9 mouse cellular contexts compared by ENCODE assay signal in the genomic region with DNA sequence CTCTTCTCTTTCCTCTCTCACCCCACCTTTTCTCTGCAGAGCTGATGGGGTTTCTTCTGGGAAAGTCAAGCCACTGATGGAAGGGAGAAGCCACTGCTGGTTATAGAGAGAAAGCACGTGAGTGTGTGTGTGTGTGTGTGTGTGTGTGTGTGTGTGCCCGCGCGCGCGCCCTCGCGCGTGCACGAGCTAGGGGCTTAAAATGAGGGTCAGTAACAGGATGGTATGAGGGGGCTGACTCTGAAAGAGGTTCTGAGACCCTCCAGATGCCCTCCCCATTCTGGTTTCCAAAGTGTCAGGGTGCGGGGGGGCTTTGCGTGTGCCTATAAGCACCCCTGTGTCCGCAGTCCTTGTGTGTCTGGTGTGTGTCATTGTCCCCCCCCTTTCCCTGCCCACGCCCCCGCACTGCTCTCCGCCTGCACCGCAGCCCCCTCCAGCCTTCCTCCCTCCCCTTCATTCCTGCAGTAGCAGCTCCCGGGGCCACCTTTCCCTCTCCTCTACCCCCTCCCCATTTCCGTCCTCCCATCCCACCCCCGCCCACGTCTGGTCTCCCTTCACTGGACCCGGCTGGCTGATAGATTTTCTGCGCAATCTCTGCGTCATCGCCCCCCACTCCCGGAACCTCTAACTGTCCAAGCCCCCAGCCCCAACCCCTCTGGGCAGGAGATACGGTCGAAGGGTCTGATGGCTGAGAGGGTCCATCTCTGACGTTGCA. TPM values are rescaled to one million over a fixed set of nuclear protein-coding genes. Genes with fewer than 3 reads are reported as not detected.
DNase-seq lines count a peak whose midpoint lies in the region; ATAC-seq and TF ChIP-seq lines count a peak whose summit lies in the region.
"Had no signal": no experiment of that assay in that cellular context is flagged by ENCODE, and none has a peak within 500 bp of the region (broad histone marks: within the 10 kb centered on the region; RNA-seq: fewer than 3 reads in every experiment).

No protein-coding gene starts in this region.

- H3K4me1 ChIP-seq in liver, embryonic 11.5 days (replicated peaks; ENCODE audit: control insufficient read depth, insufficient read depth, low read length) = peaks cover 23% of the 10 kb centered on the region
- H3K4me1 ChIP-seq in liver, postnatal 0 days (ENCODE audit: insufficient read depth) = peaks cover 28% of the 10 kb centered on the region
- H3K4me1 ChIP-seq in embryonic facial prominence, embryonic 10.5 days = peaks cover 59% of the 10 kb centered on the region
- H3K4me1 ChIP-seq in hindbrain, embryonic 12.5 days = peaks cover 34% of the 10 kb centered on the region
- H3K4me1 ChIP-seq in neural tube, embryonic 12.5 days = peaks cover 36% of the 10 kb centered on the region
- peaks cover 40% of the 10 kb centered on the region for H3K4me1 ChIP-seq in thymus, adult 2 months (replicated peaks; ENCODE audit: control insufficient read depth, insufficient read depth, low read length)

- no peak for DNase-seq in liver, embryonic 11.5 days (ENCODE audit: low spot score)
- no peak for DNase-seq in liver, postnatal 0 days
- no peak for DNase-seq in embryonic facial prominence, embryonic 10.5 days (ENCODE audit: low spot score)
- DNase-seq in layer of hippocampus, postnatal 36 days = no peak
- no peak for DNase-seq in thymus, adult 2 months
- DNase-seq: heart, postnatal 10 days; lung, postnatal 4 days had no signal

- TF ChIP-seq CTCF in liver, postnatal 0 days (IDR thresholded peaks at IDR 0.05; ENCODE audit: low read depth) = no peak
- TF ChIP-seq CTCF in thymus, adult 2 months (IDR thresholded peaks at IDR 0.05; ENCODE audit: borderline replicate concordance, control insufficient read depth, extremely low read depth, insufficient read depth, low read length, poor library complexity) = no peak

- no peak for ATAC-seq in liver, embryonic 11.5 days (replicated peaks; ENCODE audit: low FRiP score)
- no peak for ATAC-seq in liver, postnatal 0 days
- ATAC-seq in hindbrain, embryonic 12.5 days (ENCODE audit: low FRiP score) = no peak
- no peak for ATAC-seq in neural tube, embryonic 12.5 days (ENCODE audit: low FRiP score, low read depth)

- WGBS in liver, embryonic 11.5 days = 5% methylated on average over 27 of the region's 29 CpGs
- 5% methylated on average over 27 of the region's 29 CpGs for WGBS in liver, postnatal 0 days (ENCODE audit: insufficient replicate concordance)
- 2% methylated on average over 28 of the region's 29 CpGs for WGBS in embryonic facial prominence, embryonic 10.5 days
- WGBS in hindbrain, embryonic 12.5 days = 3% methylated on average over 28 of the region's 29 CpGs
- WGBS in neural tube, embryonic 12.5 days = 4% methylated on average over 29 of the region's 29 CpGs
- 8% methylated on average over 29 of the region's 29 CpGs for WGBS in thymus, adult 2 months

- no peak for TF ChIP-seq EP300 in liver, postnatal 0 days (IDR thresholded peaks at IDR 0.05; ENCODE audit: low read depth)

- peak overlapping the region; percentile 5; the same call in 1 of the 2 replicates for H3K4me3 ChIP-seq in liver, embryonic 11.5 days (ENCODE audit: low read depth, low read length)
- H3K4me3 ChIP-seq in liver, postnatal 0 days (ENCODE audit: low read depth, low read length) = no peak overlapping the region
- H3K4me3 ChIP-seq in embryonic facial prominence, embryonic 10.5 days = peak overlapping the region; percentile 58; the same call in 1 of the 2 replicates
- peak overlapping the region; percentile 35; the same call in 1 of the 2 replicates for H3K4me3 ChIP-seq in hindbrain, embryonic 12.5 days
- H3K4me3 ChIP-seq in neural tube, embryonic 12.5 days = no peak overlapping the region; the same call in 1 of the 2 replicates
- H3K4me3 ChIP-seq in thymus, adult 2 months (ENCODE audit: control insufficient read depth, insufficient read depth, low read length) = no peak overlapping the region

- TF ChIP-seq POLR2A in thymus, adult 2 months (IDR thresholded peaks at IDR 0.05; ENCODE audit: control insufficient read depth, extremely low read depth, insufficient read depth, low read length, poor library complexity) = no peak

- no peaks in the 10 kb centered on the region for H3K9me3 ChIP-seq in liver, embryonic 11.5 days (ENCODE audit: control insufficient read depth, low read length)
- no peaks in the 10 kb centered on the region for H3K9me3 ChIP-seq in liver, postnatal 0 days (ENCODE audit: low read length)
- H3K9me3 ChIP-seq in embryonic facial prominence, embryonic 10.5 days = no peaks in the 10 kb centered on the region
- H3K9me3 ChIP-seq in hindbrain, embryonic 12.5 days (replicated peaks) = no peaks in the 10 kb centered on the region
- no peaks in the 10 kb centered on the region for H3K9me3 ChIP-seq in neural tube, embryonic 12.5 days

- H3K9ac ChIP-seq in liver, embryonic 11.5 days (ENCODE audit: low read depth, low read length) = no peak overlapping the region
- no peak overlapping the region for H3K9ac ChIP-seq in liver, postnatal 0 days (replicated peaks)
- H3K9ac ChIP-seq in hindbrain, embryonic 12.5 days = no peak overlapping the region
- H3K9ac ChIP-seq in neural tube, embryonic 12.5 days = 0 out of 2 replicates have a peak overlapping the region, but pooled peaks have one; percentile 6

- peaks cover 84% of the 10 kb centered on the region for H3K27me3 ChIP-seq in liver, embryonic 11.5 days (replicated peaks; ENCODE audit: control insufficient read depth, insufficient read depth, low read length)
- H3K27me3 ChIP-seq in liver, postnatal 0 days (ENCODE audit: insufficient read depth, low read length) = peaks cover 85% of the 10 kb centered on the region
- peaks cover 100% of the 10 kb centered on the region for H3K27me3 ChIP-seq in embryonic facial prominence, embryonic 10.5 days (replicated peaks; ENCODE audit: low read depth, poor library complexity, severe bottlenecking)
- H3K27me3 ChIP-seq in hindbrain, embryonic 12.5 days = peaks cover 84% of the 10 kb centered on the region
- peaks cover 83% of the 10 kb centered on the region for H3K27me3 ChIP-seq in neural tube, embryonic 12.5 days (replicated peaks)
- H3K27me3 ChIP-seq in thymus, adult 2 months (ENCODE audit: control insufficient read depth, insufficient read depth, low read length) = peaks cover 23% of the 10 kb centered on the region

- H3K27ac ChIP-seq in liver, embryonic 11.5 days (ENCODE audit: low read depth, low read length) = no peak overlapping the region
- H3K27ac ChIP-seq in liver, postnatal 0 days (ENCODE audit: low read depth) = no peak overlapping the region
- H3K27ac ChIP-seq in embryonic facial prominence, embryonic 10.5 days (replicated peaks) = no peak overlapping the region
- no peak overlapping the region for H3K27ac ChIP-seq in hindbrain, embryonic 12.5 days
- H3K27ac ChIP-seq in neural tube, embryonic 12.5 days = no peak overlapping the region
- H3K27ac ChIP-seq in thymus, adult 2 months (ENCODE audit: control insufficient read depth, insufficient read depth, low read length) = no peak overlapping the region

- no peaks in the 10 kb centered on the region for H3K36me3 ChIP-seq in liver, embryonic 11.5 days (ENCODE audit: control insufficient read depth, insufficient read depth, low read length)
- no peaks in the 10 kb centered on the region for H3K36me3 ChIP-seq in liver, postnatal 0 days (replicated peaks; ENCODE audit: insufficient read depth, low read length)
- H3K36me3 ChIP-seq in embryonic facial prominence, embryonic 10.5 days (replicated peaks) = no peaks in the 10 kb centered on the region
- no peaks in the 10 kb centered on the region for H3K36me3 ChIP-seq in hindbrain, embryonic 12.5 days
- no peaks in the 10 kb centered on the region for H3K36me3 ChIP-seq in neural tube, embryonic 12.5 days
- H3K36me3 ChIP-seq in thymus, adult 2 months (ENCODE audit: control insufficient read depth, insufficient read depth, low read length) = no peaks in the 10 kb centered on the region

- H3K4me2 ChIP-seq in liver, embryonic 11.5 days = peak overlapping the region; percentile 80
- H3K4me2 ChIP-seq in liver, postnatal 0 days (ENCODE audit: low read depth, low read length) = no peak overlapping the region
- peak overlapping the region; percentile 100 for H3K4me2 ChIP-seq in hindbrain, embryonic 12.5 days (replicated peaks)
- H3K4me2 ChIP-seq in neural tube, embryonic 12.5 days (replicated peaks) = peak overlapping the region; percentile 98

RNA-seq across cellular contexts. Expression of gene Vgf, which starts 2.5 kb away (rescaled TPM):
- polyA plus RNA-seq in liver, embryonic 11.5 days (2014; fragmentation: Nextera tagmentation; extraction: Ambion mirVana) = 0.07 TPM in 1 of 2 replicates, not detected in the other
- polyA plus RNA-seq in liver, postnatal 0 days (2015; fragmentation: Nextera tagmentation; extraction: Ambion mirVana) = not detected in 2 replicates
- 0.39 and 0.40 TPM in 2 replicates for polyA plus RNA-seq in embryonic facial prominence, embryonic 10.5 days (2016; fragmentation: Nextera tagmentation; extraction: Ambion mirVana)
- 1.4 and 2.1 TPM in 2 replicates for polyA plus RNA-seq in hindbrain, embryonic 12.5 days (2016; fragmentation: Nextera tagmentation; extraction: Ambion mirVana)
- polyA plus RNA-seq in neural tube, embryonic 12.5 days (2016; fragmentation: Nextera tagmentation; extraction: Ambion mirVana) = 3.6 and 4.5 TPM in 2 replicates
- 100 to 1,000 TPM; 185 to 237 TPM for total RNA-seq in layer of hippocampus, postnatal 36 days (2021)
- 0.58 and 1.0 TPM in 2 replicates for polyA plus RNA-seq in thymus, adult 2 months (2012; rRNA removed)
- total RNA-seq: heart, postnatal 10 days had no signal

RNA-seq across cellular contexts. Expression of gene Ap1s1, which starts 17.2 kb away (rescaled TPM):
- polyA plus RNA-seq in liver, embryonic 11.5 days (2014; fragmentation: Nextera tagmentation; extraction: Ambion mirVana) = 163 and 175 TPM in 2 replicates
- 57.9 and 60.7 TPM in 2 replicates for polyA plus RNA-seq in liver, postnatal 0 days (2015; fragmentation: Nextera tagmentation; extraction: Ambion mirVana)
- polyA plus RNA-seq in embryonic facial prominence, embryonic 10.5 days (2016; fragmentation: Nextera tagmentation; extraction: Ambion mirVana) = 177 and 178 TPM in 2 replicates
- 183 and 186 TPM in 2 replicates for polyA plus RNA-seq in hindbrain, embryonic 12.5 days (2016; fragmentation: Nextera tagmentation; extraction: Ambion mirVana)
- polyA plus RNA-seq in neural tube, embryonic 12.5 days (2016; fragmentation: Nextera tagmentation; extraction: Ambion mirVana) = 193 and 198 TPM in 2 replicates
- 100 to 1,000 TPM; 286 to 323 TPM for total RNA-seq in layer of hippocampus, postnatal 36 days (2021)
- 44.1 and 51.9 TPM in 2 replicates for polyA plus RNA-seq in thymus, adult 2 months (2012; rRNA removed)

RNA-seq across cellular contexts. Expression of gene Znhit1, which starts 40.9 kb away (rescaled TPM):
- 93.8 and 97.2 TPM in 2 replicates for polyA plus RNA-seq in liver, embryonic 11.5 days (2014; fragmentation: Nextera tagmentation; extraction: Ambion mirVana)
- polyA plus RNA-seq in liver, postnatal 0 days (2015; fragmentation: Nextera tagmentation; extraction: Ambion mirVana) = 44.1 and 47.2 TPM in 2 replicates
- polyA plus RNA-seq in embryonic facial prominence, embryonic 10.5 days (2016; fragmentation: Nextera tagmentation; extraction: Ambion mirVana) = 106 and 117 TPM in 2 replicates
- 101 and 103 TPM in 2 replicates for polyA plus RNA-seq in hindbrain, embryonic 12.5 days (2016; fragmentation: Nextera tagmentation; extraction: Ambion mirVana)
- polyA plus RNA-seq in neural tube, embryonic 12.5 days (2016; fragmentation: Nextera tagmentation; extraction: Ambion mirVana) = 103 and 109 TPM in 2 replicates
- 10 to 100 TPM; 82.4 to 85.2 TPM for total RNA-seq in layer of hippocampus, postnatal 36 days (2021)
- 72.2 and 79.5 TPM in 2 replicates for polyA plus RNA-seq in thymus, adult 2 months (2012; rRNA removed)

RNA-seq across cellular contexts. Expression of gene Plod3, which starts 41.9 kb away (rescaled TPM):
- 28.7 and 29.2 TPM in 2 replicates for polyA plus RNA-seq in liver, embryonic 11.5 days (2014; fragmentation: Nextera tagmentation; extraction: Ambion mirVana)
- polyA plus RNA-seq in liver, postnatal 0 days (2015; fragmentation: Nextera tagmentation; extraction: Ambion mirVana) = 7.6 and 8.8 TPM in 2 replicates
- polyA plus RNA-seq in embryonic facial prominence, embryonic 10.5 days (2016; fragmentation: Nextera tagmentation; extraction: Ambion mirVana) = 42.6 and 44.6 TPM in 2 replicates
- polyA plus RNA-seq in hindbrain, embryonic 12.5 days (2016; fragmentation: Nextera tagmentation; extraction: Ambion mirVana) = 43.3 and 44.7 TPM in 2 replicates
- polyA plus RNA-seq in neural tube, embryonic 12.5 days (2016; fragmentation: Nextera tagmentation; extraction: Ambion mirVana) = 38.4 and 39.8 TPM in 2 replicates
- total RNA-seq in layer of hippocampus, postnatal 36 days (2021) = 10 to 100 TPM; 39.2 to 41.0 TPM
- 40.8 and 41.9 TPM in 2 replicates for polyA plus RNA-seq in thymus, adult 2 months (2012; rRNA removed)

RNA-seq across cellular contexts. Expression of gene Serpine1, which starts 43.4 kb away (rescaled TPM):
- polyA plus RNA-seq in liver, embryonic 11.5 days (2014; fragmentation: Nextera tagmentation; extraction: Ambion mirVana) = 0.09 and 0.15 TPM in 2 replicates
- polyA plus RNA-seq in liver, postnatal 0 days (2015; fragmentation: Nextera tagmentation; extraction: Ambion mirVana) = 0.23 and 0.25 TPM in 2 replicates
- polyA plus RNA-seq in embryonic facial prominence, embryonic 10.5 days (2016; fragmentation: Nextera tagmentation; extraction: Ambion mirVana) = 0.12 TPM in 1 of 2 replicates, not detected in the other
- polyA plus RNA-seq in hindbrain, embryonic 12.5 days (2016; fragmentation: Nextera tagmentation; extraction: Ambion mirVana) = 0.10 TPM in 1 of 2 replicates, not detected in the other
- 0.11 and 0.23 TPM in 2 replicates for polyA plus RNA-seq in neural tube, embryonic 12.5 days (2016; fragmentation: Nextera tagmentation; extraction: Ambion mirVana)
- under 1 TPM; 0.37 to 0.56 TPM for total RNA-seq in layer of hippocampus, postnatal 36 days (2021)
- polyA plus RNA-seq in thymus, adult 2 months (2012; rRNA removed) = 3.1 and 4.1 TPM in 2 replicates

Comparison
In these comparisons a context has a peak if more than half of its experiments do, and no peak if none do; other contexts are left out.
1. H3K4me3 ChIP-seq: peak in liver, embryonic 11.5 days (single experiment), embryonic facial prominence, embryonic 10.5 days (single experiment) and hindbrain, embryonic 12.5 days (single experiment); none in liver, postnatal 0 days (single experiment), neural tube, embryonic 12.5 days (single experiment) and thymus, adult 2 months (single experiment).